Mouse (Mus musculus) heart, postnatal 4 days (tissue): ENCODE data around the gene Gm15262. TPM values are rescaled to one million over a fixed set of nuclear protein-coding genes. Genes with fewer than 3 reads are reported as not detected.
"Not testable (repeated sequence)": the region's sequence is repeated elsewhere in the genome, so short reads cannot be mapped to it uniquely, and the experiment has no call there.

Experiments
- DNase-seq: peaks from one replicate; pipeline ENCODE4 v3.0.0; 2021
- total RNA-seq, 2 experiments: library from RNA; stranded (reverse); gene quantifications; 2 replicates each; pipeline ENCODE4 v1.2.3; 2021

Gene Gm15262
- not detected for total RNA-seq

- not testable (repeated sequence) for DNase-seq
Measured at GRCm38 (mm10) chrX:161287156-161287555, at the start of gene Gm15262. Gm15262 (plus strand) TSS chrX:161287456.

- no peak for DNase-seq
Measured at GRCm38 (mm10) chrX:161308131-161308530, 20.9 kb downstream of the Gm15262 start.

- no peak for DNase-seq
Measured at GRCm38 (mm10) chrX:161316443-161316842, 29.2 kb downstream of the Gm15262 start.

GRCm38 (mm10) chrX:161370927-161371326 is 83.7 kb downstream of the Gm15262 start:
- DNase-seq: no peak

- no peak for DNase-seq
Measured at GRCm38 (mm10) chrX:161371461-161371860, 84.2 kb downstream of the Gm15262 start.

- DNase-seq: peak; percentile 14
Measured at GRCm38 (mm10) chrX:161375568-161375967, 88.3 kb downstream of the Gm15262 start.

GRCm38 (mm10) chrX:161385791-161386190 is 98.5 kb downstream of the Gm15262 start:
- DNase-seq: peak; percentile 59

- no peak for DNase-seq
Measured at GRCm38 (mm10) chrX:161387942-161388341, 100.7 kb downstream of the Gm15262 start.

GRCm38 (mm10) chrX:161399110-161399509 is 111.9 kb downstream of the Gm15262 start:
- peak; percentile 82 for DNase-seq

- DNase-seq: no peak
Measured at GRCm38 (mm10) chrX:161411151-161411550, 123.9 kb downstream of the Gm15262 start.

Other genes with a start within 250 kb of the Gm15262 start
- 1 to 10 TPM; 5.0 to 6.6 TPM for gene Scml2, start 170.3 kb upstream of the Gm15262 start, total RNA-seq